Mouse (Mus musculus): ENCODE data around the gene Ttc28. TPM values are rescaled to one million over a fixed set of nuclear protein-coding genes. Genes with fewer than 3 reads are reported as not detected.

Gene Ttc28
- total and polyA plus RNA-seq, 3 experiments: 0.21 to 0.89 (median 0.28) TPM

- H3K4me1 ChIP-seq (ENCODE audit: control insufficient read depth in 1 of 2, insufficient read depth in 2 of 2): 0 out of 4 replicates have a peak, but pooled peaks cover 0 to 2% of the 10 kb centered on the region in 2 experiments
- H3K4me3 ChIP-seq (replicated peaks in 1 of 3; ENCODE audit: low read depth in 2 of 3, low read length in 2 of 3, poor library complexity in 1 of 3): no peak overlapping the region
- dilution Hi-C loops (cut with MboI; ENCODE audit: extremely low pct_ligation_motif_present, extremely low pct_unique_long_range_greater_than_20kb, low sequenced_read_pairs): no loop called here
- H3K27me3 ChIP-seq (replicated peaks): peaks cover 9% of the 10 kb centered on the region
- no peak overlapping the region for H3K9ac ChIP-seq (ENCODE audit: insufficient read depth, low read depth)
- DNase-seq (ENCODE audit: extremely low read depth): no peak
- in situ Hi-C loops (cut with MboI; ENCODE audit: low pct_ligation_motif_present, low pct_unique_long_range_greater_than_20kb, low sequenced_read_pairs): loop anchor here (10.0 to 25.0 kb wide), 2 partner anchors 46 to 206 kb away; no protein-coding TSS in a partner anchor
- no peak overlapping the region for H3K27ac ChIP-seq (ENCODE audit: insufficient read depth, low read depth)
- no peaks in the 10 kb centered on the region for H3K9me3 ChIP-seq (replicated peaks; ENCODE audit: low read length)
- H3K4me2 ChIP-seq (ENCODE audit: insufficient read depth, low read depth, poor library complexity, severe bottlenecking): no peak overlapping the region
- no peaks in the 10 kb centered on the region for H3K79me2 ChIP-seq (replicated peaks; ENCODE audit: control insufficient read depth, extremely low read depth, insufficient read depth, poor library complexity, severe bottlenecking)
- no peak for TF ChIP-seq CHD2 (IDR thresholded peaks at IDR 0.05; ENCODE audit: low read length)
- TF ChIP-seq TCF12 (IDR thresholded peaks at IDR 0.05; ENCODE audit: low read depth, low read length): no peak
- TF ChIP-seq RCOR1 (conservative IDR thresholded peaks at IDR 0.05; ENCODE audit: low read depth, low read length): no peak
- no peak for TF ChIP-seq ZC3H11A (IDR thresholded peaks at IDR 0.05; ENCODE audit: low read depth, low read length)
- TF ChIP-seq POLR2A (IDR thresholded peaks at IDR 0.05; ENCODE audit: low read depth, low read length): no peak
- TF ChIP-seq EP300 (IDR thresholded peaks at IDR 0.05; ENCODE audit: low read length): no peak
- no peak for TF ChIP-seq UBTF (IDR thresholded peaks at IDR 0.05; ENCODE audit: low read depth, low read length)
- no peak for TF ChIP-seq CTCF (conservative IDR thresholded peaks at IDR 0.05 in 1 of 2, IDR thresholded peaks at IDR 0.05 in 1 of 2; ENCODE audit: low read depth in 2 of 2, low read length in 2 of 2)
- no peak for TF ChIP-seq MAX (IDR thresholded peaks at IDR 0.05; ENCODE audit: low read length)
- no peak for TF ChIP-seq KAT2A (IDR thresholded peaks at IDR 0.05; ENCODE audit: insufficient replicate concordance, low read length)
- TF ChIP-seq USF1 (IDR thresholded peaks at IDR 0.05; ENCODE audit: low read depth, low read length): no peak
- H3K36me3 ChIP-seq (replicated peaks in 1 of 2; ENCODE audit: control insufficient read depth in 1 of 2, insufficient read depth in 1 of 2, low read length in 1 of 2): no peaks in the 10 kb centered on the region
These were observed 338.7 kb downstream of the Ttc28 start for GRCm38 (mm10) chr5:111218111-111218891.

- no peak overlapping the region for H3K4me3 ChIP-seq (replicated peaks in 1 of 3; ENCODE audit: low read depth in 2 of 3, low read length in 2 of 3, poor library complexity in 1 of 3)
- no peaks in the 10 kb centered on the region for H3K9me3 ChIP-seq (replicated peaks; ENCODE audit: low read length)
- dilution Hi-C loops (cut with MboI; ENCODE audit: extremely low pct_ligation_motif_present, extremely low pct_unique_long_range_greater_than_20kb, low sequenced_read_pairs) (no loop called here), in situ Hi-C loops (cut with MboI; ENCODE audit: low pct_ligation_motif_present, low pct_unique_long_range_greater_than_20kb, low sequenced_read_pairs) (loop anchor here (10.0 to 25.0 kb wide), 2 partner anchors 46 to 207 kb away; no protein-coding TSS in a partner anchor)
- H3K27me3 ChIP-seq (replicated peaks): peaks cover 5% of the 10 kb centered on the region
- no peak overlapping the region for H3K27ac ChIP-seq (ENCODE audit: insufficient read depth, low read depth)
- H3K4me2 ChIP-seq (ENCODE audit: insufficient read depth, low read depth, poor library complexity, severe bottlenecking): no peak overlapping the region
- H3K9ac ChIP-seq (ENCODE audit: insufficient read depth, low read depth): no peak overlapping the region
- TF ChIP-seq JUND (conservative IDR thresholded peaks at IDR 0.05; ENCODE audit: low read depth, low read length): no peak
- TF ChIP-seq CHD1 (IDR thresholded peaks at IDR 0.05; ENCODE audit: low read depth, low read length): no peak
- no peak for TF ChIP-seq MEF2A (IDR thresholded peaks at IDR 0.05; ENCODE audit: borderline replicate concordance, low read depth, low read length)
- no peak for TF ChIP-seq KAT2A (IDR thresholded peaks at IDR 0.05; ENCODE audit: insufficient replicate concordance, low read length)
- TF ChIP-seq TCF12 (IDR thresholded peaks at IDR 0.05; ENCODE audit: low read depth, low read length): no peak
- no peak for TF ChIP-seq SIN3A (IDR thresholded peaks at IDR 0.05; ENCODE audit: low read length)
- no peaks in the 10 kb centered on the region for H3K79me2 ChIP-seq (replicated peaks; ENCODE audit: control insufficient read depth, extremely low read depth, insufficient read depth, poor library complexity, severe bottlenecking)
- no peaks in the 10 kb centered on the region for H3K36me3 ChIP-seq (replicated peaks in 1 of 2; ENCODE audit: control insufficient read depth in 1 of 2, insufficient read depth in 1 of 2, low read length in 1 of 2)
- DNase-seq (ENCODE audit: extremely low read depth): no peak
- 0 out of 4 replicates have a peak, but pooled peaks cover 0 to 2% of the 10 kb centered on the region in 2 experiments for H3K4me1 ChIP-seq (ENCODE audit: control insufficient read depth in 1 of 2, insufficient read depth in 2 of 2)
These were observed 339.4 kb downstream of the Ttc28 start for GRCm38 (mm10) chr5:111218998-111219397.

Measured in CH12.LX (cell line).